Mouse (Mus musculus): ENCODE measurements around the gene C2cd2l. TPM values are rescaled to one million over a fixed set of nuclear protein-coding genes. Genes with fewer than 3 reads are reported as not detected.
A peak's percentile ranks its signal among the peaks of the same experiment; 100 is the strongest.
"Not testable (repeated sequence)": the region's sequence is repeated elsewhere in the genome, so short reads cannot be mapped to it uniquely, and the experiment has no call there.

Gene C2cd2l
- polyA plus RNA-seq, 1 experiment from 2014 or later, result 9.6 TPM

DNA sequence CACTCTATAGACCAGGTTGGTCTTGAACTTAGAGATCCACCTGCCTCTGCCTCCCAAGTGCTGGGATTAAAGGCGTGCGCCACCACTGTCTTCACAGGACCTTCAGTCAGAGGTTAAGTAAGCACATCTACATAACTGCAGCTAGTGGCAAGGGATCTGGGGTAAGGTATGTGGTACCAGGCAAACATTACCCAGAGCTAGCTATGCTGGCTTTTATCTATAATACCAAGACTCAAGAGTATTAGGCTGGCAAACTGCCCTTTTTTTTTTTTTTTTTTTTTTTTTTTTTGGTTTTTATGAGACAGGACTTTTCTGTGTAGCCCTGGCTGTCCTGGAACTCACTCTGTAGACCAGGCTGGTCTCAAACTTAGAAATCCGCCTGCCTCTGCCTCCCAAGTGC, 20.1 kb downstream of the C2cd2l start:
- H3K4me3 ChIP-seq (ENCODE audit: low read depth, low read length); H3K27ac ChIP-seq (ENCODE audit: low read length); H3K9me3 ChIP-seq (ENCODE audit: control insufficient read depth, low read depth, low read length); H3K27me3 ChIP-seq (ENCODE audit: control insufficient read depth, insufficient read depth, low read length); H3K4me1 ChIP-seq (ENCODE audit: control insufficient read depth, insufficient read depth, low read length); ATAC-seq (ENCODE audit: insufficient number of reproducible peaks, insufficient read depth, low FRiP score, low read depth); H3K9ac ChIP-seq (replicated peaks; ENCODE audit: low read depth, low read length); H3K4me2 ChIP-seq (replicated peaks; ENCODE audit: low read depth, low read length): not testable (repeated sequence)
- WGBS, result 94% methylated on average over 3 of the region's 3 CpGs
- peaks cover 64% of the 10 kb centered on the region for H3K36me3 ChIP-seq (ENCODE audit: control insufficient read depth, insufficient read depth, low read length)

DNA sequence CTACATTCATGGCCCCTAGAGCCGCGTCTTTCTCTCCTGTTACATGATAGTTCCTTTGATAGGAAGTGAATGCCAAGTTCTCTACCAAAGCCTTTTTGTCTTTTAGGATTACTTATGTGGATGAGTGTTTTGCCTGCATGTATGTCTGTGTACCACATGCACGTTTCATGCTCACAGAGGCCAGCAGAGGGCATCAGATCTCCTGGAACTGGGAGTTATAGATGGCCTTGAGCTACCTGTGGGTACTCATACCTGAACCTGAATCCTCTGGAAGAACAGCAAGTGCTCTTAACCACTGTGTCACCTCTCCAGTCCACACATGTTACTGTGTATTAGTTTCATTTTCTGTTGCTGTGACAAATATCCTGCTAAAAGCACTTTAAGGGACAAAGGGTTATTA, 27.6 kb downstream of the C2cd2l start:
- Histone ChIP-seq H3K9ac (replicated peaks; ENCODE audit: low read depth, low read length) (no peak overlapping the region), H3K4me3 (ENCODE audit: low read depth, low read length) (no peak overlapping the region), H3K4me2 (replicated peaks; ENCODE audit: low read depth, low read length) (no peak overlapping the region), H3K27ac (ENCODE audit: low read length) (no peak overlapping the region), H3K36me3 (ENCODE audit: control insufficient read depth, insufficient read depth, low read length) (peaks cover 42% of the 10 kb centered on the region), H3K4me1 (ENCODE audit: control insufficient read depth, insufficient read depth, low read length) (peaks cover 4% of the 10 kb centered on the region; the same call in 1 of the 2 replicates), H3K27me3 (ENCODE audit: control insufficient read depth, insufficient read depth, low read length) (no peaks in the 10 kb centered on the region), H3K9me3 (ENCODE audit: control insufficient read depth, low read depth, low read length) (no peaks in the 10 kb centered on the region)
- ATAC-seq (ENCODE audit: insufficient number of reproducible peaks, insufficient read depth, low FRiP score, low read depth), result no peak
- 66% methylated on average over 3 of the region's 3 CpGs for WGBS

DNA sequence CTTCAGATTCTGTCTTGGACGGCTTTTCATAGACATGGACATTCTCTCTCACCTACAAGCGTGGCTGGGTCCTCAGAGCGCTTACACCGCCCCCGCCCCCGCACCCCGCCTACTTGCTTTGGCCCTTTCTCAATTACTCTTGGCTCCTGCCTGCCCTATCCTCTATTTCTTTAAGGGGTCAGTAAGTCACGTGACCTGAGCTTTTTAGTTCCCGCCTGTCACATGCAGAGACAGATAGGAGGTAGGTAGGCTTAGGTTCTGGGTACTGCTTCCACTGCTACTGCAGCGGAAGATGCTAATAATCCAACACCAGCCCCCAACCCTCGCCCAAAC, 31.2 kb downstream of the C2cd2l start:
- no peak overlapping the region for H3K27ac ChIP-seq (ENCODE audit: low read length)
- WGBS, result 13% methylated on average over 11 of the region's 11 CpGs
- ATAC-seq (ENCODE audit: insufficient number of reproducible peaks, insufficient read depth, low FRiP score, low read depth), result no peak
- no peak overlapping the region for H3K4me2 ChIP-seq (replicated peaks; ENCODE audit: low read depth, low read length)
- peaks cover 15% of the 10 kb centered on the region for H3K36me3 ChIP-seq (ENCODE audit: control insufficient read depth, insufficient read depth, low read length)
- no peak overlapping the region for H3K9ac ChIP-seq (replicated peaks; ENCODE audit: low read depth, low read length)
- no peak overlapping the region for H3K4me3 ChIP-seq (ENCODE audit: low read depth, low read length)
- H3K4me1 ChIP-seq (ENCODE audit: control insufficient read depth, insufficient read depth, low read length), result peaks cover 4% of the 10 kb centered on the region; the same call in 1 of the 2 replicates
- no peaks in the 10 kb centered on the region for H3K9me3 ChIP-seq (ENCODE audit: control insufficient read depth, low read depth, low read length)
- no peaks in the 10 kb centered on the region for H3K27me3 ChIP-seq (ENCODE audit: control insufficient read depth, insufficient read depth, low read length)

DNA sequence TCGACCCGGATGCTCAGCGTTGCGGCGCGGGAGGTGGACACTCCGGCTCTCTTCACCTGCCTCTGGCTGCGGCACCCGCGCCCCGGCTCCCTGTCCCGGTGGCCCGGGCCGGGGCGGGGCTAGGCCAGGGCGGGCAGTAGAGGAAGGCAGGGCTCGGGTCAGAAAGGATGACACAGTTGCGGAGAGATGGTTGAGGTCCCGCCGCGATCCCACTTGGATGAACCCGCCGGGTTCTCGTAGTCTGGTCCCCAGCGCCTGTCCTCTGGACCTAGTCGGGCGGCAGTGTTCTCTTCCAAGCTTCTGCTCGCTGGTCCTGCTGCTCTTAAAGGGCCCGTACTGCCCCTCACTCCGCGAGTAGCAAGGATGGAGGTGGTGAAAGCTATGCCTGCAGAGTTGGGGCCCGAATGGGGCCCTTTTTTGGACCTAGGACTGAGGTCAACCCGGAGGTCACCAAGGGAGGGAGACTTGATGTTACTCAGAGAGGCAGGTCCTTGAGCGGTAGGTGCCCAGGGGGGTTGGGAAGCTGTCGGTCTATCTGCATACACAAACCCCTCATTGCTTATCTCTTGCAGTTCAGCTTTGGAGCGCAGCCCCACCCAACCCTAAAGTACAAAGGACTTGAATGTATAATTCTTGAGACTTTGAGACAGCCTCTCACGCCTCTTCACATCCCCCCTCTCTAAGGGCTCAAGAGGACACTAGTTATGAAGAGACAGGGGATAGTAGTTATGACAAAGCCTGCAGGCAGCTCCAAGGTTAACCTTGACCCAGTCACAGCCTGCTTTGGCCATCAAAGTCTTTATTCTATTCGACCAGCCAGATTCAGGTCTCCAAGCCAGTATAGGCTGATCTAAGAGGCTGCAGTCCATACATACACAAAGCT, 31.8 kb downstream of the C2cd2l start, which contains the start of gene Abcg4:
TSS of gene Abcg4 (minus strand) at position 540 of the 883 bp plus-strand sequence.
- H3K27ac ChIP-seq (ENCODE audit: low read length), result no peak within 1 kb of the TSS
- 2% methylated on average over 38 of the region's 38 CpGs for WGBS
- H3K4me2 ChIP-seq (replicated peaks; ENCODE audit: low read depth, low read length), result peak within 1 kb of the TSS; percentile 94
- H3K36me3 ChIP-seq (ENCODE audit: control insufficient read depth, insufficient read depth, low read length), result peaks cover 12% of the 10 kb centered on the region
- ATAC-seq (ENCODE audit: insufficient number of reproducible peaks, insufficient read depth, low FRiP score, low read depth), result peak; percentile 74
- H3K9me3 ChIP-seq (ENCODE audit: control insufficient read depth, low read depth, low read length), result no peaks in the 10 kb centered on the region
- H3K4me1 ChIP-seq (ENCODE audit: control insufficient read depth, insufficient read depth, low read length), result peaks cover 4% of the 10 kb centered on the region; the same call in 1 of the 2 replicates
- peak within 1 kb of the TSS; percentile 63 for H3K4me3 ChIP-seq (ENCODE audit: low read depth, low read length)
- H3K27me3 ChIP-seq (ENCODE audit: control insufficient read depth, insufficient read depth, low read length), result no peaks in the 10 kb centered on the region
- peak within 1 kb of the TSS; percentile 42 for H3K9ac ChIP-seq (replicated peaks; ENCODE audit: low read depth, low read length)

DNA sequence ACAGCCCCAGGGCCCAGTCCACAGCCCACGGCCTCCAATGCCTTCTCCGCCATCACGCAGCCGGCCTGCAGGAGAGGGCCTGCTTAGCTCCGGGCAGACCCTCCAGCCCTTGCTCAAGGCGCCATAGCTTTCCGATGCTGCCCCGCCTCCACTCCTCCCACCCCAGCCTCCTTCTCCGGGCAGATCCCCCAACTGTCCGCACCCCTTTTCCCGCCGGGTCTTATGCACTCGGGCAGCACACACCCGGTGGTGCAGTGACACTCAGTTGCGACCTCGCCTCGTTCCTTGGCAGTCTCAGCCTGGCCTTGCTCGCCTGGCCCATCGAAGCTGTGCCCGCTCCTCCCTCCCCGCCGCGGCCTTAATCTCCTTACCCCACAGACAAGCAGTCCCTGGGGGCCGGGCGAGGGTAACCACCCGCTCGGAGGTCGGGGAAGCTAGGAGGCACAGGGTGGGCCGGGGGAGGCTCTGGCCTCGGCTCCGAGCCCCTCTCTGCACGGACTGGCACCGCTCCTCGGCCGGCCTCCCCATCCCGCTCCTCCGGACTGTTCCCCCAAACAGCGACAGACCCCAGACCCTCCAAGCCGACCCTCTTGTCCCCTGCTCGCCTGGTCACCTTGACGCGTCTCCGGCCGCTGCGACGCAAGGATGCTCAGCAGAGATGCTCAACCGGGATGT, 32.5 kb downstream of the C2cd2l start:
- 2% methylated on average over 47 of the region's 47 CpGs for WGBS
- H3K27ac ChIP-seq (ENCODE audit: low read length), result no peak overlapping the region
- ATAC-seq (ENCODE audit: insufficient number of reproducible peaks, insufficient read depth, low FRiP score, low read depth), result peak; percentile 28; the same call in 1 of the 2 replicates
- no peaks in the 10 kb centered on the region for H3K27me3 ChIP-seq (ENCODE audit: control insufficient read depth, insufficient read depth, low read length)
- peak overlapping the region; percentile 42 for H3K9ac ChIP-seq (replicated peaks; ENCODE audit: low read depth, low read length)
- no peaks in the 10 kb centered on the region for H3K9me3 ChIP-seq (ENCODE audit: control insufficient read depth, low read depth, low read length)
- H3K4me3 ChIP-seq (ENCODE audit: low read depth, low read length), result peak overlapping the region; percentile 63
- peaks cover 4% of the 10 kb centered on the region; the same call in 1 of the 2 replicates for H3K4me1 ChIP-seq (ENCODE audit: control insufficient read depth, insufficient read depth, low read length)
- peaks cover 4% of the 10 kb centered on the region for H3K36me3 ChIP-seq (ENCODE audit: control insufficient read depth, insufficient read depth, low read length)
- peak overlapping the region; percentile 94 for H3K4me2 ChIP-seq (replicated peaks; ENCODE audit: low read depth, low read length)

DNA sequence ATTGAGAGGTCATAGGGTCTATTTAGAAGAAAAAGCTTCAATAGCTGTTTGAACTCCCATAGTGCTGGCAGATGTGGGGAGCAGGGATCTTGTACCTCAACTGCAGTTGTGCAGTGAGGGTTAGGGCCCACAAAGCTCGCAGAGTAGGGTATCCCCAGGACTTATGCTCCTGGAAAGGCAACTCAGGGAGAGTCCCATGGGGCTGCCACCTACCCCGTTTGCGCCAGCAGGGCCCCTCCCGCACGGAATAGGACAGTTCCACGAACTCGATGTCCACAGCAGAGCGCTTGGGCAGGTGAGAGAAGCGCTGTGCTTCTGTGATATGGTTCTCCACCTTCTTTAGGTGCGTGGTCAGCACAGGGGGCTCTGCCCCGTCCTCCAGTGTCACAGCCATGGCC, 33.1 kb downstream of the C2cd2l start:
- ATAC-seq (ENCODE audit: insufficient number of reproducible peaks, insufficient read depth, low FRiP score, low read depth), result peak; percentile 25; the same call in 1 of the 2 replicates
- H3K9me3 ChIP-seq (ENCODE audit: control insufficient read depth, low read depth, low read length), result no peaks in the 10 kb centered on the region
- peak overlapping the region; percentile 63 for H3K4me3 ChIP-seq (ENCODE audit: low read depth, low read length)
- peak overlapping the region; percentile 42 for H3K9ac ChIP-seq (replicated peaks; ENCODE audit: low read depth, low read length)
- H3K27me3 ChIP-seq (ENCODE audit: control insufficient read depth, insufficient read depth, low read length), result no peaks in the 10 kb centered on the region
- H3K4me2 ChIP-seq (replicated peaks; ENCODE audit: low read depth, low read length), result peak overlapping the region; percentile 94
- H3K36me3 ChIP-seq (ENCODE audit: control insufficient read depth, insufficient read depth, low read length), result no peaks in the 10 kb centered on the region; the same call in 1 of the 2 replicates
- peaks cover 4% of the 10 kb centered on the region; the same call in 1 of the 2 replicates for H3K4me1 ChIP-seq (ENCODE audit: control insufficient read depth, insufficient read depth, low read length)
- no peak overlapping the region for H3K27ac ChIP-seq (ENCODE audit: low read length)
- WGBS, result 12% methylated on average over 11 of the region's 11 CpGs

DNA sequence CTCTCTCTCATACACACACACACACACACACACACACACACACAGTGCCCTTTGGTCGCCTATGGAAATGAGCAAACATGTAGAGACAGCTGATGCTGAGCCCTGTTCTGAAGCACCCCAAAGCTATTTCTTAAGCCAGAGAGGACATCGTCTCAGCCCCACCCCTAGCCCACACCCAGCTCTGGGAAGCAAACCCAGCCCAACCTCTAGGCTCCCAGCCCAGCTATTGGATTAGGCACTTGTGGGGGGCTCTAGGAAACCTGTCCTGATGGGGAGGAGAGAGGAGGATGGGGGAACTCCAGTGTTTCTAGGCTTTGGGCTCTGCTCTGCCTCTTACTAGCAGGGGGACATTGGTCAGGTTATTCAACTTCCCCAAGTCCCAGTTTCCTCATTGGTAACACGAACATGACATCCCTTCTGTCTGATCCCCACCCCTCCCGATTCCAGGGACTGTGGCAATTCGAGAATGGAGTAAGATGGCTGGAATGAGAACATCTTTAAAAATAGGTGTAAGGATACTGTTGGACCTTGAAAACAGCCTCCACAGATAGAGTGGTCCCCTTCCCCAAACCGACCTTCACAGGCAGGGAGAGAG, 33.7 kb downstream of the C2cd2l start:
- no peak overlapping the region for H3K4me2 ChIP-seq (replicated peaks; ENCODE audit: low read depth, low read length)
- no peak for ATAC-seq (ENCODE audit: insufficient number of reproducible peaks, insufficient read depth, low FRiP score, low read depth)
- H3K27me3 ChIP-seq (ENCODE audit: control insufficient read depth, insufficient read depth, low read length), result no peaks in the 10 kb centered on the region
- no peak overlapping the region for H3K4me3 ChIP-seq (ENCODE audit: low read depth, low read length)
- 17% methylated on average over 6 of the region's 6 CpGs for WGBS
- no peak overlapping the region for H3K9ac ChIP-seq (replicated peaks; ENCODE audit: low read depth, low read length)
- no peak overlapping the region for H3K27ac ChIP-seq (ENCODE audit: low read length)
- no peaks in the 10 kb centered on the region for H3K9me3 ChIP-seq (ENCODE audit: control insufficient read depth, low read depth, low read length)
- no peaks in the 10 kb centered on the region; the same call in 1 of the 2 replicates for H3K36me3 ChIP-seq (ENCODE audit: control insufficient read depth, insufficient read depth, low read length)
- peaks cover 4% of the 10 kb centered on the region; the same call in 1 of the 2 replicates for H3K4me1 ChIP-seq (ENCODE audit: control insufficient read depth, insufficient read depth, low read length)

DNA sequence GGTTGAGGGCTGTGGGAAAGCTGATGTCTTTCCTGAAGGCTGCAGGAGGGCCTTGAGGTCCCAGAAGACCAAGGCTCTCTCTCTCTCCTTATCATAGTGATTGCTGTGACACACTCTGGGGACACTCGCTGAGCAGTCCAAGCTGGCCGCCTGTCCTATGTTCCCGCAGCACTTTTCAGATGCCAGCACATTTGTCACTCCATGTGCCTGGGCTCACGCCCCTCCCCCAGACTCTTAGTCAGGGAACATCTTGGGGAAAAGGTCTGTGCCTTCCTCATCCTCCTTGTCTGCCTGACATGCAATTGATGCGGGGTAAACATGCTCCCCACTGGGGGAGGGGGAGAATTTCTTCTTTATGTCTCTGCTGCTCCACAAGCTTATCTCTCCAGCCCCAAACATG, 36.9 kb downstream of the C2cd2l start:
- H3K27me3 ChIP-seq (ENCODE audit: control insufficient read depth, insufficient read depth, low read length), result no peaks in the 10 kb centered on the region
- H3K4me1 ChIP-seq (ENCODE audit: control insufficient read depth, insufficient read depth, low read length), result no peaks in the 10 kb centered on the region
- WGBS, result 71% methylated on average over 5 of the region's 5 CpGs
- no peak overlapping the region for H3K4me3 ChIP-seq (ENCODE audit: low read depth, low read length)
- no peaks in the 10 kb centered on the region for H3K36me3 ChIP-seq (ENCODE audit: control insufficient read depth, insufficient read depth, low read length)
- H3K4me2 ChIP-seq (replicated peaks; ENCODE audit: low read depth, low read length), result no peak overlapping the region
- no peak overlapping the region for H3K9ac ChIP-seq (replicated peaks; ENCODE audit: low read depth, low read length)
- ATAC-seq (ENCODE audit: insufficient number of reproducible peaks, insufficient read depth, low FRiP score, low read depth), result no peak
- H3K9me3 ChIP-seq (ENCODE audit: control insufficient read depth, low read depth, low read length), result no peaks in the 10 kb centered on the region
- H3K27ac ChIP-seq (ENCODE audit: low read length), result no peak overlapping the region
